Mouse (Mus musculus): ENCODE measurements around the gene Taf1a. TPM values are rescaled to one million over a fixed set of nuclear protein-coding genes. Genes with fewer than 3 reads are reported as not detected.

Taf1a gene
- polyA plus RNA-seq, 1 experiment from 2014 or later = 19.4 TPM

DNA sequence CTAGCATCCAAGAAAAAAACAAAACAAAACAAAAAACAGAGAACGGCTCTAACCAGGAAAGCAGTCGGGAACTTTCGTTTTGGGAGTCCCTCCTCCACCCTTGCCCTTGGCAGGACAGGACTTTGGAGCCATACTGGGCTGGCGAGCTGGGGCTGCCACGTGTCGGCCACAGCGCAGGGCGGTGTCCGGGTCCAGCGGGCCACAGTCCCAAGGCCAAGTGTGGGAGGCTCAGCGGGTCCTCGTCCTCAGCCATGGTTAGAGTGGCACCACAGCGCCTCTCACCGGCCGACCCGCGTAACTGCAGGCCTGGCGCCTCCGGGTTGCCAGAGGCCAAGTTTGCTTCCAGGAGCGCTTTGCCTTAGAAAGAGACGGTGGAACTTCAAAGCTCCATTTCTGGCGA lies 50.3 kb downstream of the Taf1a start:
- Histone ChIP-seq H3K4me1 (ENCODE audit: control insufficient read depth, insufficient read depth, low read length) (0 out of 2 replicates have a peak, but pooled peaks cover 5% of the 10 kb centered on the region), H3K36me3 (ENCODE audit: control insufficient read depth, insufficient read depth, low read length) (no peaks in the 10 kb centered on the region), H3K4me2 (ENCODE audit: low read depth, low read length) (peak overlapping the region; percentile 43), H3K27me3 (ENCODE audit: control insufficient read depth, insufficient read depth, low read length) (no peaks in the 10 kb centered on the region), H3K9me3 (replicated peaks; ENCODE audit: control insufficient read depth, low read length) (peaks cover 5% of the 10 kb centered on the region; the same call in 1 of the 2 replicates), H3K4me3 (replicated peaks; ENCODE audit: low read length) (peak overlapping the region; percentile 18), H3K9ac (ENCODE audit: low read length) (peak overlapping the region; percentile 49), H3K27ac (ENCODE audit: low read length) (peak overlapping the region; percentile 1; the same call in 1 of the 2 replicates)
- WGBS = 21% methylated on average over 22 of the region's 22 CpGs
- ATAC-seq (ENCODE audit: insufficient read depth, low FRiP score) = peak; percentile 55; the same call in 1 of the 2 replicates

DNA sequence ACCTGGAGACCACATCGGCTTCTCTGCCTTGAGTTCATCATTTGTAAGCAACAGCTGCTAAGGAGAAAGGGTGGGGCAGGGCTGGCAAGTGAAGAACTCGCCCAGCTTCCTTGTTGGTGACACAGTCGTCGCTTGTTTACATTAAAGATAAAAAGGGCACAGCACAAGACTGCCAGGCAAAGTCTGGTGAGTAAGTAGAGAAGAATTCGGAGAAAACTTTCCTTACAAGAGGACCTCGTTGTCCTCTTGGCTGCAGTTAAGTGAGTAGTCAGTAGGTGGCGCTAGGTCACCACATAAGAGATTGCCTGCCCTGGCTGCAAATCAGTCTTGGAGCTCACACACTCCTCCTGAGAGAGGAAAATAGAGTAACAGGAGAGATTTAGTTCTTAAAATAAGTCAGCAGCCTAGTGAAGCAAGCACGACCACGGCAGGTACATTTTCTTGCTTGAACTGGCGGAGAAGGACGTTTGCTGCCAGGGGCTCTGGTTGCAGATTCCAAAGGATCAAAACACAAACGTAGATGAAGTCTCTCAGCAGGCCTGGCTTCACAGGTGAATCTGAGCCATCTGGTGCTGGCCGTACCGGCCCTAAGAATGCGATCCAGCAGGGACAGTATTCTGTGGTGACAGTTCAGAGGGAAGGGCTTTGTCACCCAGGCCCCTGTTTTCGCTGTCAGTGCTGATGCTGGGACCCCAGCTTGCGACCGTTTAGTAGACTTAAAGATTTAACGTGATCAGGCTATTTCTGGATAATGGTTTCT lies 53.4 kb downstream of the Taf1a start:
- ATAC-seq (ENCODE audit: insufficient read depth, low FRiP score) = peak; percentile 58; the same call in 1 of the 2 replicates

DNA sequence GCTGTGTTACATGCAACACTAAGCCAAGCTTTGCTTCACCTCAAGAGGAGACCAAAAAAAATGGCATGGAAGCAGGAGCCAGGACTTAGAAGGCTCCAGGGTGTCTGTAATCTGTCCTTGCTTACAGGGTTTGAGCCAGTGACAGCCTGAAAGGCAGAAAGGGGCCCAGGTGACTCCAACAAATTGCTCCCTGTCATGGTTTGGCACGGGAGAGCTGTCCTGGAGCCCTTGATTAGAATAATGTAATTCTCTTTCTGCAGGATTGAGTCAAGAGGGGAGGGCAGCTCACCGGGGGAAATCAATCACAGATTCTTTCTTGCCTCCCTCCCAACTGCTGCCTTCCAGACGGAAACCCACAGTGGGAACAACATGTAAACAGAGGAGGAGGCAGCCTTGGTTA lies 64.3 kb downstream of the Taf1a start:
- Histone ChIP-seq H3K36me3 (ENCODE audit: control insufficient read depth, insufficient read depth, low read length) (no peaks in the 10 kb centered on the region), H3K9me3 (replicated peaks; ENCODE audit: control insufficient read depth, low read length) (0 out of 2 replicates have a peak, but pooled peaks cover 4% of the 10 kb centered on the region), H3K4me1 (ENCODE audit: control insufficient read depth, insufficient read depth, low read length) (no peaks in the 10 kb centered on the region), H3K4me3 (replicated peaks; ENCODE audit: low read length) (no peak overlapping the region), H3K27me3 (ENCODE audit: control insufficient read depth, insufficient read depth, low read length) (no peaks in the 10 kb centered on the region), H3K4me2 (ENCODE audit: low read depth, low read length) (no peak overlapping the region), H3K9ac (ENCODE audit: low read length) (no peak overlapping the region), H3K27ac (ENCODE audit: low read length) (no peak overlapping the region; the same call in 1 of the 2 replicates)
- 30% methylated on average over 3 of the region's 3 CpGs for WGBS
- ATAC-seq (ENCODE audit: insufficient read depth, low FRiP score) = peak; percentile 72; the same call in 1 of the 2 replicates

More for the DNA sequence above, 53.4 kb downstream of the Taf1a start:
- H3K9me3 ChIP-seq (replicated peaks; ENCODE audit: control insufficient read depth, low read length) = peaks cover 5% of the 10 kb centered on the region; the same call in 1 of the 2 replicates
- 21% methylated on average over 19 of the region's 19 CpGs for WGBS
- no peak overlapping the region for H3K4me3 ChIP-seq (replicated peaks; ENCODE audit: low read length)
- peak overlapping the region; percentile 23; the same call in 1 of the 2 replicates for H3K9ac ChIP-seq (ENCODE audit: low read length)
- H3K4me1 ChIP-seq (ENCODE audit: control insufficient read depth, insufficient read depth, low read length) = 0 out of 2 replicates have a peak, but pooled peaks cover 5% of the 10 kb centered on the region
- no peak overlapping the region for H3K4me2 ChIP-seq (ENCODE audit: low read depth, low read length)
- H3K27ac ChIP-seq (ENCODE audit: low read length) = no peak overlapping the region
- no peaks in the 10 kb centered on the region for H3K36me3 ChIP-seq (ENCODE audit: control insufficient read depth, insufficient read depth, low read length)
- no peaks in the 10 kb centered on the region for H3K27me3 ChIP-seq (ENCODE audit: control insufficient read depth, insufficient read depth, low read length)

Other genes with a start within 250 kb of the Taf1a start
- 10.4 and 11.5 TPM in 2 replicates for gene Disp1, start 167.5 kb upstream of the Taf1a start, polyA plus RNA-seq (2015; fragmentation: Nextera tagmentation; extraction: Ambion mirVana)
- gene Aida, start 92.4 kb upstream of the Taf1a start, polyA plus RNA-seq (2015; fragmentation: Nextera tagmentation; extraction: Ambion mirVana) = 29.4 and 37.8 TPM in 2 replicates
- 45.6 and 47.9 TPM in 2 replicates for gene Brox, start 91.7 kb upstream of the Taf1a start, polyA plus RNA-seq (2015; fragmentation: Nextera tagmentation; extraction: Ambion mirVana)
- gene Mia3, start 19.4 kb upstream of the Taf1a start, polyA plus RNA-seq (2015; fragmentation: Nextera tagmentation; extraction: Ambion mirVana) = 101 and 105 TPM in 2 replicates
- 0.05 and 0.10 TPM in 2 replicates for gene Hhipl2, start 29.2 kb downstream of the Taf1a start, polyA plus RNA-seq (2015; fragmentation: Nextera tagmentation; extraction: Ambion mirVana)